In genomic region chr5:30649558-30649957, GRCm38 (mm10) we compare ENCODE assay signal across 15 mouse cellular contexts. TPM values are rescaled to one million over a fixed set of nuclear protein-coding genes. Genes with fewer than 3 reads are reported as not detected.
DNase-seq lines count a peak whose midpoint lies in the region; ATAC-seq and TF ChIP-seq lines count a peak whose summit lies in the region.
"Had no signal": no experiment of that assay in that cellular context is flagged by ENCODE, and none has a peak within 500 bp of the region (broad histone marks: within the 10 kb centered on the region; RNA-seq: fewer than 3 reads in every experiment).

No protein-coding gene starts in this region.

- H3K4me1 ChIP-seq in embryonic facial prominence, embryonic 13.5 days = peaks cover 20% of the 10 kb centered on the region
- H3K4me1 ChIP-seq in embryonic facial prominence, embryonic 10.5 days = peaks cover 23% of the 10 kb centered on the region
- H3K4me1 ChIP-seq in liver, embryonic 13.5 days (replicated peaks) = peaks cover 33% of the 10 kb centered on the region
- H3K4me1 ChIP-seq in liver, embryonic 11.5 days (replicated peaks; ENCODE audit: control insufficient read depth, insufficient read depth, low read length) = peaks cover 13% of the 10 kb centered on the region
- H3K4me1 ChIP-seq in E14TG2a.4 (replicated peaks; ENCODE audit: low read depth, low read length) = peaks cover 40% of the 10 kb centered on the region
- H3K4me1 ChIP-seq in liver, embryonic 15.5 days (replicated peaks) = peaks cover 27% of the 10 kb centered on the region

- no peak overlapping the region for H3K4me3 ChIP-seq in embryonic facial prominence, embryonic 13.5 days
- no peak overlapping the region for H3K4me3 ChIP-seq in embryonic facial prominence, embryonic 10.5 days
- H3K4me3 ChIP-seq in liver, embryonic 13.5 days (replicated peaks) = peak overlapping the region; percentile 86; the same call in 1 of the 2 replicates
- no peak overlapping the region for H3K4me3 ChIP-seq in liver, embryonic 11.5 days (ENCODE audit: low read depth, low read length)
- peak overlapping the region; percentile 96; the same call in 1 of the 2 replicates for H3K4me3 ChIP-seq in E14TG2a.4 (replicated peaks; ENCODE audit: low read length)
- H3K4me3 ChIP-seq in liver, embryonic 15.5 days (replicated peaks) = no peak overlapping the region

- no peak for DNase-seq in embryonic facial prominence, embryonic 10.5 days (ENCODE audit: low spot score)
- no peak for DNase-seq in liver, embryonic 13.5 days
- DNase-seq in liver, embryonic 11.5 days (ENCODE audit: low spot score) = no peak
- no peak for DNase-seq in gastrocnemius, postnatal 14 days
- DNase-seq in frontal cortex, postnatal 14 days (ENCODE audit: low spot score in 2 of 2) = no peak
- DNase-seq: adrenal gland, postnatal 14 days; cerebellum, postnatal 36 days; forebrain, postnatal 0 days had no signal

- no peak for ATAC-seq in embryonic facial prominence, embryonic 13.5 days (ENCODE audit: insufficient number of reproducible peaks, insufficient read depth, low FRiP score, low TSS enrichment, low read depth)
- no peak for ATAC-seq in liver, embryonic 13.5 days (ENCODE audit: low read depth)
- no peak for ATAC-seq in liver, embryonic 11.5 days (replicated peaks; ENCODE audit: low FRiP score)
- no peak for ATAC-seq in liver, embryonic 15.5 days (ENCODE audit: insufficient read depth)
- ATAC-seq: forebrain, postnatal 0 days; hindbrain, postnatal 0 days; midbrain, embryonic 15.5 days had no signal

- 76% methylated on average over 4 of the region's 4 CpGs for WGBS in embryonic facial prominence, embryonic 13.5 days
- 69% methylated on average over 4 of the region's 4 CpGs for WGBS in embryonic facial prominence, embryonic 10.5 days
- 62% methylated on average over 4 of the region's 4 CpGs for WGBS in liver, embryonic 13.5 days (ENCODE audit: insufficient replicate concordance)
- 58% methylated on average over 4 of the region's 4 CpGs for WGBS in liver, embryonic 11.5 days
- 55% methylated on average over 4 of the region's 4 CpGs for WGBS in liver, embryonic 15.5 days (ENCODE audit: insufficient replicate concordance)

- H3K27me3 ChIP-seq in embryonic facial prominence, embryonic 13.5 days = no peaks in the 10 kb centered on the region
- no peaks in the 10 kb centered on the region for H3K27me3 ChIP-seq in embryonic facial prominence, embryonic 10.5 days (replicated peaks; ENCODE audit: low read depth, poor library complexity, severe bottlenecking)
- H3K27me3 ChIP-seq in liver, embryonic 13.5 days = no peaks in the 10 kb centered on the region
- H3K27me3 ChIP-seq in liver, embryonic 11.5 days (replicated peaks; ENCODE audit: control insufficient read depth, insufficient read depth, low read length) = no peaks in the 10 kb centered on the region
- H3K27me3 ChIP-seq in E14TG2a.4 (ENCODE audit: insufficient read depth, low read length) = peaks cover under 1% of the 10 kb centered on the region; the same call in 1 of the 2 replicates
- H3K27me3 ChIP-seq in liver, embryonic 15.5 days = no peaks in the 10 kb centered on the region; the same call in 1 of the 2 replicates
- H3K27me3 ChIP-seq: kidney, embryonic 15.5 days; midbrain, embryonic 15.5 days; neural tube, embryonic 13.5 days had no signal

- intact Hi-C loops in gastrocnemius, postnatal 14 days (cut with DNase I; ENCODE audit: low total_unique reads) = no loop called here

- no peak overlapping the region for H3K27ac ChIP-seq in embryonic facial prominence, embryonic 13.5 days
- no peak overlapping the region for H3K27ac ChIP-seq in embryonic facial prominence, embryonic 10.5 days (replicated peaks)
- H3K27ac ChIP-seq in liver, embryonic 13.5 days = no peak overlapping the region; the same call in 1 of the 2 replicates
- H3K27ac ChIP-seq in liver, embryonic 11.5 days (ENCODE audit: low read depth, low read length) = no peak overlapping the region
- H3K27ac ChIP-seq in liver, embryonic 15.5 days (replicated peaks) = no peak overlapping the region
- H3K27ac ChIP-seq: hindbrain, postnatal 0 days; kidney, embryonic 15.5 days; midbrain, embryonic 15.5 days; neural tube, embryonic 13.5 days had no signal

- H3K36me3 ChIP-seq in embryonic facial prominence, embryonic 13.5 days = peaks cover 13% of the 10 kb centered on the region; the same call in 1 of the 2 replicates
- peaks cover 13% of the 10 kb centered on the region; the same call in 1 of the 2 replicates for H3K36me3 ChIP-seq in embryonic facial prominence, embryonic 10.5 days (replicated peaks)
- peaks cover 10% of the 10 kb centered on the region; the same call in 1 of the 2 replicates for H3K36me3 ChIP-seq in liver, embryonic 13.5 days
- no peaks in the 10 kb centered on the region for H3K36me3 ChIP-seq in liver, embryonic 11.5 days (ENCODE audit: control insufficient read depth, insufficient read depth, low read length)
- H3K36me3 ChIP-seq in E14TG2a.4 (ENCODE audit: insufficient read depth, low read length) = peaks cover 50% of the 10 kb centered on the region
- H3K36me3 ChIP-seq in liver, embryonic 15.5 days (replicated peaks) = 0 out of 2 replicates have a peak, but pooled peaks cover 2% of the 10 kb centered on the region
- H3K36me3 ChIP-seq: midbrain, embryonic 15.5 days had no signal

- TF ChIP-seq CTCF in E14TG2a.4 (conservative IDR thresholded peaks at IDR 0.05; ENCODE audit: low read length) = no peak

- H3K9me3 ChIP-seq in embryonic facial prominence, embryonic 13.5 days = no peaks in the 10 kb centered on the region
- no peaks in the 10 kb centered on the region for H3K9me3 ChIP-seq in embryonic facial prominence, embryonic 10.5 days
- H3K9me3 ChIP-seq in liver, embryonic 13.5 days (replicated peaks) = no peaks in the 10 kb centered on the region
- H3K9me3 ChIP-seq in liver, embryonic 11.5 days (ENCODE audit: control insufficient read depth, low read length) = no peaks in the 10 kb centered on the region
- H3K9me3 ChIP-seq in E14TG2a.4 (ENCODE audit: low read length) = no peaks in the 10 kb centered on the region
- H3K9me3 ChIP-seq in liver, embryonic 15.5 days (replicated peaks) = no peaks in the 10 kb centered on the region
- H3K9me3 ChIP-seq: kidney, embryonic 15.5 days; midbrain, embryonic 15.5 days; neural tube, embryonic 13.5 days had no signal

- 0 out of 2 replicates have a peak overlapping the region, but pooled peaks have one; percentile 93 for H3K4me2 ChIP-seq in embryonic facial prominence, embryonic 13.5 days
- no peak overlapping the region; the same call in 1 of the 2 replicates for H3K4me2 ChIP-seq in liver, embryonic 13.5 days
- H3K4me2 ChIP-seq in liver, embryonic 11.5 days = no peak overlapping the region
- peak overlapping the region; percentile 87; the same call in 1 of the 2 replicates for H3K4me2 ChIP-seq in liver, embryonic 15.5 days

- H3K9ac ChIP-seq in embryonic facial prominence, embryonic 13.5 days = 0 out of 2 replicates have a peak overlapping the region, but pooled peaks have one; percentile 82
- H3K9ac ChIP-seq in liver, embryonic 13.5 days = no peak overlapping the region; the same call in 1 of the 2 replicates
- no peak overlapping the region for H3K9ac ChIP-seq in liver, embryonic 11.5 days (ENCODE audit: low read depth, low read length)
- H3K9ac ChIP-seq in liver, embryonic 15.5 days = no peak overlapping the region
- H3K9ac ChIP-seq: forebrain, postnatal 0 days; kidney, embryonic 15.5 days had no signal

RNA-seq across cellular contexts. Expression of gene Slc35f6, which starts 1.8 kb away (rescaled TPM):
- 25.0 and 26.6 TPM in 2 replicates for polyA plus RNA-seq in embryonic facial prominence, embryonic 13.5 days (2015; fragmentation: Nextera tagmentation; extraction: Ambion mirVana)
- polyA plus RNA-seq in embryonic facial prominence, embryonic 10.5 days (2016; fragmentation: Nextera tagmentation; extraction: Ambion mirVana) = 24.3 and 24.4 TPM in 2 replicates
- polyA plus RNA-seq in liver, embryonic 13.5 days (2015; fragmentation: Nextera tagmentation; extraction: Ambion mirVana) = 10.2 and 10.6 TPM in 2 replicates
- polyA plus RNA-seq in liver, embryonic 11.5 days (2014; fragmentation: Nextera tagmentation; extraction: Ambion mirVana) = 17.6 and 18.6 TPM in 2 replicates
- polyA plus RNA-seq in liver, embryonic 15.5 days (2015; fragmentation: Nextera tagmentation; extraction: Ambion mirVana) = 10.7 and 11.6 TPM in 2 replicates
- 10 to 100 TPM; 11.8 to 13.8 TPM for total RNA-seq in gastrocnemius, postnatal 14 days (2021)

RNA-seq across cellular contexts. Expression of gene Cenpa, which starts 17.0 kb away (rescaled TPM):
- 270 and 318 TPM in 2 replicates for polyA plus RNA-seq in embryonic facial prominence, embryonic 13.5 days (2015; fragmentation: Nextera tagmentation; extraction: Ambion mirVana)
- polyA plus RNA-seq in embryonic facial prominence, embryonic 10.5 days (2016; fragmentation: Nextera tagmentation; extraction: Ambion mirVana) = 458 and 467 TPM in 2 replicates
- polyA plus RNA-seq in liver, embryonic 13.5 days (2015; fragmentation: Nextera tagmentation; extraction: Ambion mirVana) = 229 and 232 TPM in 2 replicates
- 326 and 357 TPM in 2 replicates for polyA plus RNA-seq in liver, embryonic 11.5 days (2014; fragmentation: Nextera tagmentation; extraction: Ambion mirVana)
- 180 and 194 TPM in 2 replicates for polyA plus RNA-seq in liver, embryonic 15.5 days (2015; fragmentation: Nextera tagmentation; extraction: Ambion mirVana)
- 10 to 100 TPM in 1 of 2 experiments, 1 to 10 TPM in 1; 7.0 to 10.2 TPM for total RNA-seq in gastrocnemius, postnatal 14 days (2021)

Comparison
In these comparisons a context has a peak if more than half of its experiments do, and no peak if none do; other contexts are left out.
1. H3K4me2 ChIP-seq: peak in embryonic facial prominence, embryonic 13.5 days (single experiment) and liver, embryonic 15.5 days (single experiment); none in liver, embryonic 13.5 days (single experiment) and liver, embryonic 11.5 days (single experiment).
2. H3K4me3 ChIP-seq: peak in liver, embryonic 13.5 days (single experiment) and E14TG2a.4 (single experiment); none in embryonic facial prominence, embryonic 13.5 days (single experiment), embryonic facial prominence, embryonic 10.5 days (single experiment), liver, embryonic 11.5 days (single experiment) and liver, embryonic 15.5 days (single experiment).